Mouse (Mus musculus) liver, adult 2 months (tissue): ENCODE results near the gene Taf4.

Experiments used
- CTCF ChIP-seq: fragments of 200-500 bp; IDR thresholded peaks from 2 replicates; pipeline ENCODE4 v1.5.1; 2011; ENCODE audit warnings: low read depth, low read length, control low read depth
- POLR2A ChIP-seq: fragments of 200-500 bp; IDR thresholded peaks from 2 replicates; pipeline ENCODE4 v1.6.1; 2011; ENCODE audit warnings: low read length, control low read depth; ENCODE audit not compliant: insufficient read depth; ENCODE audit errors: extremely low read depth

GRCm38 (mm10) chr2:180017632-180018031 lies 41.2 kb upstream of the Taf4 start:
- TF ChIP-seq CTCF (no peak), POLR2A (no peak)
